Mouse (Mus musculus) left cerebral cortex, postnatal 4 days (tissue): ENCODE data around the gene A830018L16Rik. TPM values are rescaled to one million over a fixed set of nuclear protein-coding genes. Genes with fewer than 3 reads are reported as not detected.

ENCODE experiments used
- DNase-seq: peaks from one replicate; pipeline ENCODE4 v3.0.0-alpha.2; 2022
- intact Hi-C: fragments of 180-260 bp; cut with DNase I; formaldehyde crosslinking; loops from one replicate; pipeline ENCODE4 v1.15.1; 2025
- total RNA-seq, 2 experiments: library from RNA; stranded (reverse); gene quantifications; 2 replicates each; pipeline ENCODE4 v1.2.3; 2021

The A830018L16Rik gene
- total RNA-seq, 2 experiments from 2014 or later, result 81.9 to 86.8 TPM

GRCm38 (mm10) chr1:11588305-11588704 lies 174.4 kb downstream of the A830018L16Rik start:
- DNase-seq, result no peak
- intact Hi-C loops, result no loop called here

GRCm38 (mm10) chr1:11650137-11650536 lies 236.2 kb downstream of the A830018L16Rik start:
- no peak for DNase-seq
- intact Hi-C loops, result no loop called here

GRCm38 (mm10) chr1:11652773-11653172 lies 238.9 kb downstream of the A830018L16Rik start:
- no peak for DNase-seq
- intact Hi-C loops, result no loop called here

GRCm38 (mm10) chr1:11657341-11658060 lies 243.6 kb downstream of the A830018L16Rik start:
- intact Hi-C loops, result loop anchor here (2.0 kb wide), 1 partner anchor 1177 kb away; no protein-coding TSS in a partner anchor
- peak; percentile 13 for DNase-seq

GRCm38 (mm10) chr1:11658061-11658625 lies 244.2 kb downstream of the A830018L16Rik start:
- intact Hi-C loops, result no loop called here
- no peak for DNase-seq

GRCm38 (mm10) chr1:11744749-11745314 lies 330.9 kb downstream of the A830018L16Rik start:
- intact Hi-C loops, result no loop called here
- DNase-seq, result no peak

- intact Hi-C loops, result no loop called here
- DNase-seq, result peak; percentile 42
Measured at GRCm38 (mm10) chr1:11748424-11748823, 334.5 kb downstream of the A830018L16Rik start.

- no peak for DNase-seq
- intact Hi-C loops, result no loop called here
Measured at GRCm38 (mm10) chr1:11750065-11750464, 336.2 kb downstream of the A830018L16Rik start.

GRCm38 (mm10) chr1:11750607-11751006 lies 336.7 kb downstream of the A830018L16Rik start:
- DNase-seq, result no peak
- intact Hi-C loops, result no loop called here

- intact Hi-C loops, result no loop called here
- no peak for DNase-seq
Measured at GRCm38 (mm10) chr1:11751996-11752395, 338.1 kb downstream of the A830018L16Rik start.

- intact Hi-C loops, result no loop called here
- no peak for DNase-seq
Measured at GRCm38 (mm10) chr1:11788264-11788663, 374.4 kb downstream of the A830018L16Rik start.

- no peak for DNase-seq
- intact Hi-C loops, result no loop called here
Measured at GRCm38 (mm10) chr1:11792820-11793219, 378.9 kb downstream of the A830018L16Rik start.

- intact Hi-C loops, result no loop called here
- DNase-seq, result peak; percentile 51
Measured at GRCm38 (mm10) chr1:11795666-11796065, 381.8 kb downstream of the A830018L16Rik start.

- intact Hi-C loops, result no loop called here
- DNase-seq, result no peak
Measured at GRCm38 (mm10) chr1:11872847-11873246, 458.9 kb downstream of the A830018L16Rik start.

- intact Hi-C loops, result no loop called here
- DNase-seq, result peak; percentile 2
Measured at GRCm38 (mm10) chr1:11873573-11873972, 459.7 kb downstream of the A830018L16Rik start.

GRCm38 (mm10) chr1:11881706-11882105 lies 467.8 kb downstream of the A830018L16Rik start:
- intact Hi-C loops, result no loop called here
- no peak for DNase-seq

GRCm38 (mm10) chr1:11895715-11896114 lies 481.8 kb downstream of the A830018L16Rik start:
- peak; percentile 1 for DNase-seq
- intact Hi-C loops, result no loop called here

GRCm38 (mm10) chr1:11915873-11916272 lies 502.0 kb downstream of the A830018L16Rik start:
- no peak for DNase-seq
- intact Hi-C loops, result no loop called here

- DNase-seq, result no peak
- intact Hi-C loops, result no loop called here
Measured at GRCm38 (mm10) chr1:11936984-11937383, 523.1 kb downstream of the A830018L16Rik start.

GRCm38 (mm10) chr1:11959421-11960206 lies 545.7 kb downstream of the A830018L16Rik start:
- intact Hi-C loops, result no loop called here

GRCm38 (mm10) chr1:11982590-11983136 lies 568.8 kb downstream of the A830018L16Rik start:
- intact Hi-C loops, result no loop called here
- DNase-seq, result no peak

More at GRCm38 (mm10) chr1:11959421-11960206, 545.7 kb downstream of the A830018L16Rik start:
- no peak for DNase-seq
